Comparison of ENCODE assay signal across 7 mouse cellular contexts in genomic region chr3:32510375-32511190, GRCm38 (mm10). TPM values are rescaled to one million over a fixed set of nuclear protein-coding genes. Genes with fewer than 3 reads are reported as not detected.
DNase-seq lines count a peak whose midpoint lies in the region; ATAC-seq and TF ChIP-seq lines count a peak whose summit lies in the region.

No protein-coding gene starts in this region.

- 0 out of 2 replicates have a peak, but pooled peaks cover 4% of the 10 kb centered on the region for H3K4me1 ChIP-seq in intestine, postnatal 0 days (replicated peaks; ENCODE audit: control insufficient read depth, insufficient read depth, low read length)
- peaks cover 26% of the 10 kb centered on the region for H3K4me1 ChIP-seq in midbrain, embryonic 12.5 days
- H3K4me1 ChIP-seq in small intestine, adult 2 months (ENCODE audit: control insufficient read depth, insufficient read depth, insufficient read length, low read length): peaks cover 4% of the 10 kb centered on the region

- H3K9ac ChIP-seq in intestine, postnatal 0 days (ENCODE audit: low read depth, low read length): peak overlapping the region; percentile 95
- peak overlapping the region; percentile 92 for H3K9ac ChIP-seq in midbrain, embryonic 12.5 days (replicated peaks)

- intact Hi-C loops in left cerebral cortex, postnatal 4 days (cut with DNase I): no loop called here

- TF ChIP-seq POLR2A in small intestine, adult 2 months (IDR thresholded peaks at IDR 0.05; ENCODE audit: low read depth, low read length): 0 out of 2 replicates have a peak, but pooled peaks have one; percentile 15

- peak overlapping the region; percentile 86 for H3K4me3 ChIP-seq in intestine, postnatal 0 days (ENCODE audit: low read depth, low read length)
- peak overlapping the region; percentile 87 for H3K4me3 ChIP-seq in midbrain, embryonic 12.5 days
- peak overlapping the region; percentile 73 for H3K4me3 ChIP-seq in small intestine, adult 2 months (ENCODE audit: low read depth, low read length)

- peak; percentile 99 for ATAC-seq in intestine, postnatal 0 days
- ATAC-seq in midbrain, embryonic 12.5 days (ENCODE audit: low FRiP score, low read depth): peak; percentile 92

- H3K27ac ChIP-seq in intestine, postnatal 0 days (ENCODE audit: low read depth, low read length): peak overlapping the region; percentile 94
- H3K27ac ChIP-seq in midbrain, embryonic 12.5 days (replicated peaks): peak overlapping the region; percentile 80
- peak overlapping the region; percentile 68 for H3K27ac ChIP-seq in small intestine, adult 2 months (ENCODE audit: insufficient read depth, low read depth, low read length)

- TF ChIP-seq CTCF in intestine, postnatal 0 days (IDR thresholded peaks at IDR 0.05; ENCODE audit: low read depth): peak; percentile 97
- TF ChIP-seq CTCF in small intestine, adult 2 months (IDR thresholded peaks at IDR 0.05; ENCODE audit: extremely low read depth, insufficient read length, insufficient replicate concordance, low read depth, low read length): peak; percentile 83

- under 1% methylated on average over 66 of the region's 69 CpGs for WGBS in intestine, postnatal 0 days
- WGBS in midbrain, embryonic 12.5 days: under 1% methylated on average over 68 of the region's 69 CpGs
- under 1% methylated on average over 69 of the region's 69 CpGs for WGBS in small intestine, adult 2 months

- H3K4me2 ChIP-seq in intestine, postnatal 0 days (replicated peaks; ENCODE audit: low read depth): peak overlapping the region; percentile 81
- peak overlapping the region; percentile 74 for H3K4me2 ChIP-seq in midbrain, embryonic 12.5 days (replicated peaks)

- H3K9me3 ChIP-seq in intestine, postnatal 0 days (ENCODE audit: control insufficient read depth): no peaks in the 10 kb centered on the region
- H3K9me3 ChIP-seq in midbrain, embryonic 12.5 days: no peaks in the 10 kb centered on the region

- no peaks in the 10 kb centered on the region for H3K27me3 ChIP-seq in intestine, postnatal 0 days (replicated peaks; ENCODE audit: control insufficient read depth, insufficient read depth, low read length)
- no peaks in the 10 kb centered on the region for H3K27me3 ChIP-seq in midbrain, embryonic 12.5 days
- H3K27me3 ChIP-seq in small intestine, adult 2 months (ENCODE audit: control insufficient read depth, insufficient read depth, low read length): no peaks in the 10 kb centered on the region

- peak; percentile 98 for DNase-seq in adrenal gland, adult 2 months
- peak; percentile 92 for DNase-seq in embryo, embryonic 11.5 days (ENCODE audit: low read depth, low spot score)
- peak; percentile 95 to 96 for DNase-seq in gastrocnemius, postnatal 4 days (ENCODE audit: low spot score in 2 of 2)
- DNase-seq in left cerebral cortex, postnatal 4 days: peak; percentile 97

- H3K36me3 ChIP-seq in intestine, postnatal 0 days (ENCODE audit: control insufficient read depth, insufficient read depth): 0 out of 2 replicates have a peak, but pooled peaks cover under 1% of the 10 kb centered on the region
- peaks cover 7% of the 10 kb centered on the region; the same call in 1 of the 2 replicates for H3K36me3 ChIP-seq in midbrain, embryonic 12.5 days
- peaks cover 8% of the 10 kb centered on the region; the same call in 1 of the 2 replicates for H3K36me3 ChIP-seq in small intestine, adult 2 months (ENCODE audit: control insufficient read depth, insufficient read depth, low read length)

RNA-seq across cellular contexts. Expression of gene Zfp639, which starts 0.5 kb away (rescaled TPM):
- total RNA-seq in adrenal gland, adult 2 months (2021): 10 to 100 TPM; 30.7 to 31.9 TPM
- 14.1 and 19.7 TPM in 2 replicates for polyA plus RNA-seq in adrenal gland, adult 2 months (2012; rRNA removed)
- 10 to 100 TPM; 28.9 to 38.0 TPM for total RNA-seq in gastrocnemius, postnatal 4 days (2021)
- 18.8 and 19.1 TPM in 2 replicates for polyA plus RNA-seq in intestine, postnatal 0 days (2015; fragmentation: Nextera tagmentation; extraction: Ambion mirVana)
- 10 to 100 TPM; 55.2 to 60.8 TPM for total RNA-seq in left cerebral cortex, postnatal 4 days (2021)
- polyA plus RNA-seq in midbrain, embryonic 12.5 days (2016; fragmentation: Nextera tagmentation; extraction: Ambion mirVana): 37.3 and 42.3 TPM in 2 replicates
- 12.1 and 17.7 TPM in 2 replicates for polyA plus RNA-seq in small intestine, adult 2 months (2012; rRNA removed)

RNA-seq across cellular contexts. Expression of gene Kcnmb3, which starts 18.6 kb away (rescaled TPM):
- 1 to 10 TPM in 1 of 2 experiments, under 1 TPM in 1; 0.17 to 1.2 TPM for total RNA-seq in adrenal gland, adult 2 months (2021)
- not detected in 2 replicates for polyA plus RNA-seq in adrenal gland, adult 2 months (2012; rRNA removed)
- total RNA-seq in gastrocnemius, postnatal 4 days (2021): under 1 TPM in 1 of 2 experiments, not detected in 1; 0.41 TPM
- polyA plus RNA-seq in intestine, postnatal 0 days (2015; fragmentation: Nextera tagmentation; extraction: Ambion mirVana): 0.07 TPM in 1 of 2 replicates, not detected in the other
- total RNA-seq in left cerebral cortex, postnatal 4 days (2021): under 1 TPM in 1 of 2 experiments, not detected in 1; 0.60 TPM
- 0.13 and 0.23 TPM in 2 replicates for polyA plus RNA-seq in midbrain, embryonic 12.5 days (2016; fragmentation: Nextera tagmentation; extraction: Ambion mirVana)
- polyA plus RNA-seq in small intestine, adult 2 months (2012; rRNA removed): not detected in 2 replicates

RNA-seq across cellular contexts. Expression of gene Mfn1, which starts 18.7 kb away (rescaled TPM):
- total RNA-seq in adrenal gland, adult 2 months (2021): 10 to 100 TPM; 76.0 to 80.1 TPM
- 6.6 and 7.3 TPM in 2 replicates for polyA plus RNA-seq in adrenal gland, adult 2 months (2012; rRNA removed)
- 100 to 1,000 TPM in 1 of 2 experiments, 10 to 100 TPM in 1; 84.5 to 115 TPM for total RNA-seq in gastrocnemius, postnatal 4 days (2021)
- 20.1 and 20.2 TPM in 2 replicates for polyA plus RNA-seq in intestine, postnatal 0 days (2015; fragmentation: Nextera tagmentation; extraction: Ambion mirVana)
- total RNA-seq in left cerebral cortex, postnatal 4 days (2021): 100 to 1,000 TPM; 102 to 128 TPM
- 41.4 and 51.0 TPM in 2 replicates for polyA plus RNA-seq in midbrain, embryonic 12.5 days (2016; fragmentation: Nextera tagmentation; extraction: Ambion mirVana)
- 2.2 and 4.6 TPM in 2 replicates for polyA plus RNA-seq in small intestine, adult 2 months (2012; rRNA removed)

Comparison
In these comparisons a context has a peak if more than half of its experiments do, and no peak if none do; other contexts are left out.
1. Peak in every context shown above with its lines: DNase-seq, ATAC-seq, H3K4me3 ChIP-seq and H3K27ac ChIP-seq.